ENCODE assay signal across 8 mouse cellular contexts in the genomic region with DNA sequence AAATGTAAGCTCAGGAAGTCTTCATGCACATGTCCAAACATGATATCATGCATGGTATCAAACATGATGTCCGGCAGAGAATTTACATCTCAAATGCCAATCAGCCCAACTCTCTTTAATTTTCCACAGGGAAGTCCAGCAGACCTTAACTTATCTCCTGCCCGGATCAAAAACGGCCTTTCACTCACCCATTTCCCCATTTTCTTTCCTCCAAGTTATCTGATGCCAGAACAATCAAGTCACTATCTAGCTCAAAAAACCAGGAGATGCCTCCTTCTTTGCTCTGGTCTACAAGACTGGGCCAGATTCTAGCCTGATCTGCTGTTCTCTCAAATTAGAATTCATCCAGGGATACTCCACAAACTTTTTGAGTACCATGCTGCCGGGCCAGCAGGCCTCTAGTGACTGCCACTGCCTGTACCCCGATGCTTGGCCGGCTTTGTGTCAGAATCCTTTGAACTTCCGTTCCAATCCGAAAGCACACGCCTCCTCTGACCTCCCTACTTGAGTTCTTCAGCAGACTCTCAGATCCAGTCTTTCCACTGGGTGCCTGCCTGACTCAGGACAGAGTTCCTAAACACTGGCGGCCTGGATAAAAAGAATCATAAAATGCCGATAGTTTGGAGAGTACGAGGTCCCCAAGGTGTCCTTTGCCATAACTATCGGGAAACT. TPM values are rescaled to one million over a fixed set of nuclear protein-coding genes. Genes with fewer than 3 reads are reported as not detected.
DNase-seq lines count a peak whose midpoint lies in the region; ATAC-seq lines count a peak whose summit lies in the region.

No protein-coding gene starts in this region.

- no peaks in the 10 kb centered on the region for H3K36me3 ChIP-seq in forebrain, embryonic 13.5 days (ENCODE audit: poor library complexity, severe bottlenecking)
- no peaks in the 10 kb centered on the region for H3K36me3 ChIP-seq in hindbrain, embryonic 11.5 days (ENCODE audit: control insufficient read depth, insufficient read depth, low read length)
- no peaks in the 10 kb centered on the region for H3K36me3 ChIP-seq in limb, embryonic 15.5 days
- no peaks in the 10 kb centered on the region for H3K36me3 ChIP-seq in midbrain, embryonic 16.5 days (ENCODE audit: control insufficient read depth, insufficient read depth, low read length)

- peak overlapping the region; percentile 93 for H3K4me3 ChIP-seq in forebrain, embryonic 13.5 days
- peak overlapping the region; percentile 93 for H3K4me3 ChIP-seq in hindbrain, embryonic 11.5 days (ENCODE audit: low read depth, low read length)
- H3K4me3 ChIP-seq in limb, embryonic 15.5 days, result peak overlapping the region; percentile 92
- H3K4me3 ChIP-seq in midbrain, embryonic 16.5 days (ENCODE audit: low read depth, low read length), result peak overlapping the region; percentile 83

- DNase-seq in cerebellum, postnatal 10 days, result peak; percentile 45 to 46
- peak; percentile 51 for DNase-seq in T-cell, adult 2 months (ENCODE audit: low spot score)
- peak; percentile 72 for DNase-seq in hindbrain, embryonic 11.5 days (ENCODE audit: low spot score)

- no peaks in the 10 kb centered on the region for H3K27me3 ChIP-seq in forebrain, embryonic 13.5 days
- no peaks in the 10 kb centered on the region for H3K27me3 ChIP-seq in hindbrain, embryonic 11.5 days (ENCODE audit: control insufficient read depth, insufficient read depth, low read length)
- H3K27me3 ChIP-seq in limb, embryonic 15.5 days, result no peaks in the 10 kb centered on the region
- H3K27me3 ChIP-seq in midbrain, embryonic 16.5 days (ENCODE audit: control insufficient read depth, insufficient read depth, low read depth, low read length), result no peaks in the 10 kb centered on the region

- peak overlapping the region; percentile 77 for H3K27ac ChIP-seq in forebrain, embryonic 13.5 days
- peak overlapping the region; percentile 86 for H3K27ac ChIP-seq in hindbrain, embryonic 11.5 days (ENCODE audit: low read depth, low read length)
- H3K27ac ChIP-seq in limb, embryonic 15.5 days, result peak overlapping the region; percentile 99
- H3K27ac ChIP-seq in midbrain, embryonic 16.5 days (ENCODE audit: low read length), result peak overlapping the region; percentile 81

- no peak for ATAC-seq in cerebellum, adult (ENCODE audit: insufficient number of reproducible peaks, low FRiP score, low TSS enrichment)
- ATAC-seq in forebrain, embryonic 13.5 days, result no peak
- ATAC-seq in hindbrain, embryonic 11.5 days (ENCODE audit: low FRiP score), result peak; percentile 27
- no peak for ATAC-seq in limb, embryonic 15.5 days (ENCODE audit: insufficient number of reproducible peaks, low FRiP score, low TSS enrichment, low read depth)
- ATAC-seq in midbrain, embryonic 16.5 days, result no peak
- ATAC-seq in frontal cortex, adult (ENCODE audit: low TSS enrichment), result no peak

- H3K9me3 ChIP-seq in forebrain, embryonic 13.5 days (replicated peaks), result no peaks in the 10 kb centered on the region
- H3K9me3 ChIP-seq in hindbrain, embryonic 11.5 days (ENCODE audit: control insufficient read depth, low read length), result no peaks in the 10 kb centered on the region
- no peaks in the 10 kb centered on the region for H3K9me3 ChIP-seq in limb, embryonic 15.5 days
- no peaks in the 10 kb centered on the region for H3K9me3 ChIP-seq in midbrain, embryonic 16.5 days (replicated peaks; ENCODE audit: control insufficient read depth, low read length, poor library complexity, severe bottlenecking)

- H3K9ac ChIP-seq in forebrain, embryonic 13.5 days, result peak overlapping the region; percentile 73
- H3K9ac ChIP-seq in hindbrain, embryonic 11.5 days (ENCODE audit: low read depth, low read length), result peak overlapping the region; percentile 40
- H3K9ac ChIP-seq in limb, embryonic 15.5 days, result peak overlapping the region; percentile 44; the same call in 1 of the 2 replicates
- H3K9ac ChIP-seq in midbrain, embryonic 16.5 days (ENCODE audit: low read depth, low read length), result peak overlapping the region; percentile 58

- H3K4me1 ChIP-seq in forebrain, embryonic 13.5 days, result peaks cover 47% of the 10 kb centered on the region
- H3K4me1 ChIP-seq in hindbrain, embryonic 11.5 days (replicated peaks; ENCODE audit: control insufficient read depth, insufficient read depth, low read length), result peaks cover 14% of the 10 kb centered on the region
- H3K4me1 ChIP-seq in limb, embryonic 15.5 days, result peaks cover 48% of the 10 kb centered on the region
- H3K4me1 ChIP-seq in midbrain, embryonic 16.5 days (ENCODE audit: control insufficient read depth, insufficient read depth, low read length), result peaks cover 38% of the 10 kb centered on the region

- WGBS in forebrain, embryonic 13.5 days, result 12% methylated on average over 13 of the region's 13 CpGs
- 9% methylated on average over 13 of the region's 13 CpGs for WGBS in hindbrain, embryonic 11.5 days
- WGBS in limb, embryonic 15.5 days, result 10% methylated on average over 13 of the region's 13 CpGs
- WGBS in midbrain, embryonic 16.5 days, result 12% methylated on average over 13 of the region's 13 CpGs

- H3K4me2 ChIP-seq in forebrain, embryonic 13.5 days, result peak overlapping the region; percentile 84
- peak overlapping the region; percentile 87 for H3K4me2 ChIP-seq in hindbrain, embryonic 11.5 days (replicated peaks; ENCODE audit: low read depth, low read length)
- H3K4me2 ChIP-seq in limb, embryonic 15.5 days, result peak overlapping the region; percentile 84
- H3K4me2 ChIP-seq in midbrain, embryonic 16.5 days (ENCODE audit: low read length), result peak overlapping the region; percentile 78

RNA-seq across cellular contexts. Expression of a gene that starts 0.9 kb away (rescaled TPM):
- polyA plus RNA-seq in forebrain, embryonic 13.5 days (2015; fragmentation: Nextera tagmentation; extraction: Ambion mirVana), result 4.5 and 5.2 TPM in 2 replicates
- polyA plus RNA-seq in hindbrain, embryonic 11.5 days (2014; fragmentation: Nextera tagmentation; extraction: Ambion mirVana), result 9.0 and 9.2 TPM in 2 replicates
- 14.7 and 17.3 TPM in 2 replicates for polyA plus RNA-seq in limb, embryonic 15.5 days (2015; fragmentation: Nextera tagmentation; extraction: Ambion mirVana)
- polyA plus RNA-seq in midbrain, embryonic 16.5 days (2015; fragmentation: Nextera tagmentation; extraction: Ambion mirVana), result 5.0 and 5.9 TPM in 2 replicates

RNA-seq across cellular contexts. Expression of a gene that starts 36.5 kb away (rescaled TPM):
- 127 and 129 TPM in 2 replicates for polyA plus RNA-seq in forebrain, embryonic 13.5 days (2015; fragmentation: Nextera tagmentation; extraction: Ambion mirVana)
- polyA plus RNA-seq in hindbrain, embryonic 11.5 days (2014; fragmentation: Nextera tagmentation; extraction: Ambion mirVana), result 115 and 125 TPM in 2 replicates
- polyA plus RNA-seq in limb, embryonic 15.5 days (2015; fragmentation: Nextera tagmentation; extraction: Ambion mirVana), result 114 and 117 TPM in 2 replicates
- polyA plus RNA-seq in midbrain, embryonic 16.5 days (2015; fragmentation: Nextera tagmentation; extraction: Ambion mirVana), result 136 TPM in 2 replicates

RNA-seq across cellular contexts. Expression of a gene that starts 40.4 kb away (rescaled TPM):
- polyA plus RNA-seq in forebrain, embryonic 13.5 days (2015; fragmentation: Nextera tagmentation; extraction: Ambion mirVana), result 1.7 and 3.4 TPM in 2 replicates
- 2.1 and 2.6 TPM in 2 replicates for polyA plus RNA-seq in hindbrain, embryonic 11.5 days (2014; fragmentation: Nextera tagmentation; extraction: Ambion mirVana)
- polyA plus RNA-seq in limb, embryonic 15.5 days (2015; fragmentation: Nextera tagmentation; extraction: Ambion mirVana), result 0.12 and 0.82 TPM in 2 replicates
- polyA plus RNA-seq in midbrain, embryonic 16.5 days (2015; fragmentation: Nextera tagmentation; extraction: Ambion mirVana), result 14.5 and 17.1 TPM in 2 replicates

RNA-seq across cellular contexts. Expression of a gene that starts 41.3 kb away (rescaled TPM):
- 0.18 and 0.39 TPM in 2 replicates for polyA plus RNA-seq in forebrain, embryonic 13.5 days (2015; fragmentation: Nextera tagmentation; extraction: Ambion mirVana)
- polyA plus RNA-seq in hindbrain, embryonic 11.5 days (2014; fragmentation: Nextera tagmentation; extraction: Ambion mirVana), result 0.37 and 0.42 TPM in 2 replicates
- not detected in 2 replicates for polyA plus RNA-seq in limb, embryonic 15.5 days (2015; fragmentation: Nextera tagmentation; extraction: Ambion mirVana)
- 0.52 and 1.1 TPM in 2 replicates for polyA plus RNA-seq in midbrain, embryonic 16.5 days (2015; fragmentation: Nextera tagmentation; extraction: Ambion mirVana)

RNA-seq across cellular contexts. Expression of a gene that starts 52.7 kb away (rescaled TPM):
- 14.5 and 16.5 TPM in 2 replicates for polyA plus RNA-seq in forebrain, embryonic 13.5 days (2015; fragmentation: Nextera tagmentation; extraction: Ambion mirVana)
- 12.9 and 13.4 TPM in 2 replicates for polyA plus RNA-seq in hindbrain, embryonic 11.5 days (2014; fragmentation: Nextera tagmentation; extraction: Ambion mirVana)
- 33.8 and 44.2 TPM in 2 replicates for polyA plus RNA-seq in limb, embryonic 15.5 days (2015; fragmentation: Nextera tagmentation; extraction: Ambion mirVana)
- 33.4 and 39.0 TPM in 2 replicates for polyA plus RNA-seq in midbrain, embryonic 16.5 days (2015; fragmentation: Nextera tagmentation; extraction: Ambion mirVana)
